Mouse (Mus musculus): ENCODE measurements around the gene Ptprk. TPM values are rescaled to one million over a fixed set of nuclear protein-coding genes. Genes with fewer than 3 reads are reported as not detected.

Ptprk gene
- polyA plus RNA-seq, 1 experiment from 2014 or later, result 26.4 TPM

- ATAC-seq (ENCODE audit: insufficient number of reproducible peaks, low FRiP score, low TSS enrichment, low read depth), result no peak
- no peaks in the 10 kb centered on the region for H3K27me3 ChIP-seq
- no peak overlapping the region for H3K27ac ChIP-seq (replicated peaks)
- H3K4me1 ChIP-seq, result no peaks in the 10 kb centered on the region
- 94% methylated on average over 1 of the region's 1 CpGs for WGBS
- no peaks in the 10 kb centered on the region for H3K36me3 ChIP-seq
- no peaks in the 10 kb centered on the region for H3K9me3 ChIP-seq (replicated peaks)
- no peak overlapping the region for H3K9ac ChIP-seq
- no peak overlapping the region for H3K4me2 ChIP-seq (replicated peaks)
- no peak overlapping the region for H3K4me3 ChIP-seq (replicated peaks)
Observed at GRCm38 (mm10) chr10:28497791-28498190, 423.2 kb downstream of the Ptprk start.

- 81% methylated on average over 3 of the region's 3 CpGs for WGBS
Observed at GRCm38 (mm10) chr10:28498504-28498903, 423.9 kb downstream of the Ptprk start.

GRCm38 (mm10) chr10:28513601-28514000 lies 439.0 kb downstream of the Ptprk start:
- no peaks in the 10 kb centered on the region for H3K4me1 ChIP-seq
- H3K4me3 ChIP-seq (replicated peaks), result no peak overlapping the region

More at GRCm38 (mm10) chr10:28498504-28498903, 423.9 kb downstream of the Ptprk start:
- Histone ChIP-seq H3K9me3 (replicated peaks) (no peaks in the 10 kb centered on the region), H3K36me3 (no peaks in the 10 kb centered on the region), H3K4me3 (replicated peaks) (no peak overlapping the region), H3K4me2 (replicated peaks) (no peak overlapping the region), H3K27me3 (no peaks in the 10 kb centered on the region), H3K9ac (no peak overlapping the region), H3K4me1 (no peaks in the 10 kb centered on the region), H3K27ac (replicated peaks) (no peak overlapping the region)
- no peak for ATAC-seq (ENCODE audit: insufficient number of reproducible peaks, low FRiP score, low TSS enrichment, low read depth)

GRCm38 (mm10) chr10:28516147-28516546 lies 441.5 kb downstream of the Ptprk start:
- Histone ChIP-seq H3K9me3 (replicated peaks) (no peaks in the 10 kb centered on the region), H3K27ac (replicated peaks) (no peak overlapping the region), H3K36me3 (no peaks in the 10 kb centered on the region), H3K9ac (no peak overlapping the region), H3K4me3 (replicated peaks) (no peak overlapping the region), H3K4me1 (no peaks in the 10 kb centered on the region), H3K27me3 (no peaks in the 10 kb centered on the region), H3K4me2 (replicated peaks) (no peak overlapping the region)
- WGBS, result 89% methylated on average over 5 of the region's 5 CpGs
- ATAC-seq (ENCODE audit: insufficient number of reproducible peaks, low FRiP score, low TSS enrichment, low read depth), result no peak

More at GRCm38 (mm10) chr10:28513601-28514000, 439.0 kb downstream of the Ptprk start:
- no peak overlapping the region for H3K27ac ChIP-seq (replicated peaks)
- no peak for ATAC-seq (ENCODE audit: insufficient number of reproducible peaks, low FRiP score, low TSS enrichment, low read depth)
- no peaks in the 10 kb centered on the region for H3K27me3 ChIP-seq
- 75% methylated on average over 2 of the region's 2 CpGs for WGBS
- no peak overlapping the region for H3K4me2 ChIP-seq (replicated peaks)
- no peak overlapping the region for H3K9ac ChIP-seq
- no peaks in the 10 kb centered on the region for H3K36me3 ChIP-seq
- H3K9me3 ChIP-seq (replicated peaks), result no peaks in the 10 kb centered on the region

GRCm38 (mm10) chr10:28518297-28518696 lies 443.7 kb downstream of the Ptprk start:
- whole genome bisulfite sequencing, result 63% methylated on average over 3 of the region's 3 CpGs
- H3K27ac ChIP-seq (replicated peaks), result no peak overlapping the region
- H3K27me3 ChIP-seq, result no peaks in the 10 kb centered on the region
- H3K4me3 ChIP-seq (replicated peaks), result no peak overlapping the region
- H3K4me2 ChIP-seq (replicated peaks), result no peak overlapping the region
- no peaks in the 10 kb centered on the region for H3K36me3 ChIP-seq
- H3K4me1 ChIP-seq, result no peaks in the 10 kb centered on the region
- no peak for ATAC-seq (ENCODE audit: insufficient number of reproducible peaks, low FRiP score, low TSS enrichment, low read depth)
- no peak overlapping the region for H3K9ac ChIP-seq
- H3K9me3 ChIP-seq (replicated peaks), result no peaks in the 10 kb centered on the region

- Histone ChIP-seq H3K36me3 (no peaks in the 10 kb centered on the region), H3K4me2 (replicated peaks) (no peak overlapping the region), H3K9me3 (replicated peaks) (no peaks in the 10 kb centered on the region), H3K4me1 (no peaks in the 10 kb centered on the region), H3K9ac (no peak overlapping the region), H3K27ac (replicated peaks) (no peak overlapping the region), H3K4me3 (replicated peaks) (no peak overlapping the region), H3K27me3 (no peaks in the 10 kb centered on the region)
- 59% methylated on average over 1 of the region's 1 CpGs for WGBS
- no peak for ATAC-seq (ENCODE audit: insufficient number of reproducible peaks, low FRiP score, low TSS enrichment, low read depth)
Observed at GRCm38 (mm10) chr10:28519861-28520260, 445.2 kb downstream of the Ptprk start.

GRCm38 (mm10) chr10:28523992-28524735 lies 449.5 kb downstream of the Ptprk start:
- 67% methylated on average over 14 of the region's 14 CpGs for WGBS
- no peak overlapping the region for H3K27ac ChIP-seq (replicated peaks)
- H3K36me3 ChIP-seq, result no peaks in the 10 kb centered on the region
- H3K4me3 ChIP-seq (replicated peaks), result no peak overlapping the region
- no peaks in the 10 kb centered on the region for H3K9me3 ChIP-seq (replicated peaks)
- H3K9ac ChIP-seq, result no peak overlapping the region
- no peaks in the 10 kb centered on the region for H3K27me3 ChIP-seq
- H3K4me2 ChIP-seq (replicated peaks), result no peak overlapping the region
- ATAC-seq (ENCODE audit: insufficient number of reproducible peaks, low FRiP score, low TSS enrichment, low read depth), result no peak
- H3K4me1 ChIP-seq, result no peaks in the 10 kb centered on the region

DNA sequence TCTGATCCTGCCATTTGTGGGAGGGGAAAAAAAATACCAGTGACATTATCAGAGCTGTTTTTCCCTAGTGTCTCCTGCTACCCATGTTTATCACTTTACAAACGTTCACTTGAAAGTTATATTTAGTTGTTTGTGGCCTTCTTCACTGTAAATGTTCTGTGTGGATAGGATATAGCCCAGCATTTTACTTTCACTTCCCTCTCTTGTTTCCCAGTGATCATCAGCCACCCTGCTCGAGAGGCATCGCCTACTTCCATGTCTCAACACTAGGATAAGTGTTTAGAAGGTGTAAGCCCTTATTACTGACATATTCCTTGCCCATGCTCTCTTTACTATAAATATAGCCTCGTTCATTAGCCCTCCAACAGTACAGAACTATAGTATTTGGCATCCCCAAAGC lies 466.0 kb downstream of the Ptprk start:
- 79% methylated on average over 4 of the region's 4 CpGs for WGBS
- no peak overlapping the region for H3K4me3 ChIP-seq (replicated peaks)
- no peak overlapping the region for H3K9ac ChIP-seq
- H3K27ac ChIP-seq (replicated peaks), result no peak overlapping the region
- no peak for ATAC-seq (ENCODE audit: insufficient number of reproducible peaks, low FRiP score, low TSS enrichment, low read depth)
- no peaks in the 10 kb centered on the region for H3K4me1 ChIP-seq
- no peaks in the 10 kb centered on the region for H3K36me3 ChIP-seq
- no peak overlapping the region for H3K4me2 ChIP-seq (replicated peaks)
- H3K9me3 ChIP-seq (replicated peaks), result no peaks in the 10 kb centered on the region
- no peaks in the 10 kb centered on the region for H3K27me3 ChIP-seq

DNA sequence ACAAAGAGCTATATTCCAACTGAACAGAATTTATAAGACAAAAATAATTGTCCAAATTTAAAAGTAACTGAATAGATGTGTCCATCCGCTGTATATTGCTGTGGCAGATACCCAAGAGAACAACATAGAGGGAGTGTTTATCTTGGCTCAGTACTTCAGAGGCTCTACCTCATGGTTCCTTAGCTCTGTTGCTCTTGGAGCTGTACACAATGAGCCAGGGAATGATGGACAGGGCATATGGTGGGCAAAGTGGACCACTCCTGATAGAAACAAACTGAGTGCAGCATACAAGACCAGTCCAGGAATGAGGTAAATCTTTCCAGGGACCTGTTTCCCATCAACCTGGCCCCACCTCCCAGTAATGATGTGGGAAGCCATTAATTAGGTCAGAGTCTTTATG lies 468.1 kb downstream of the Ptprk start:
- no peak overlapping the region for H3K4me2 ChIP-seq (replicated peaks)
- H3K27me3 ChIP-seq, result no peaks in the 10 kb centered on the region
- H3K36me3 ChIP-seq, result no peaks in the 10 kb centered on the region
- H3K4me3 ChIP-seq (replicated peaks), result no peak overlapping the region
- WGBS, result 91% methylated on average over 1 of the region's 1 CpGs
- H3K9me3 ChIP-seq (replicated peaks), result no peaks in the 10 kb centered on the region
- H3K27ac ChIP-seq (replicated peaks), result no peak overlapping the region
- H3K9ac ChIP-seq, result no peak overlapping the region
- ATAC-seq (ENCODE audit: insufficient number of reproducible peaks, low FRiP score, low TSS enrichment, low read depth), result no peak
- no peaks in the 10 kb centered on the region for H3K4me1 ChIP-seq

DNA sequence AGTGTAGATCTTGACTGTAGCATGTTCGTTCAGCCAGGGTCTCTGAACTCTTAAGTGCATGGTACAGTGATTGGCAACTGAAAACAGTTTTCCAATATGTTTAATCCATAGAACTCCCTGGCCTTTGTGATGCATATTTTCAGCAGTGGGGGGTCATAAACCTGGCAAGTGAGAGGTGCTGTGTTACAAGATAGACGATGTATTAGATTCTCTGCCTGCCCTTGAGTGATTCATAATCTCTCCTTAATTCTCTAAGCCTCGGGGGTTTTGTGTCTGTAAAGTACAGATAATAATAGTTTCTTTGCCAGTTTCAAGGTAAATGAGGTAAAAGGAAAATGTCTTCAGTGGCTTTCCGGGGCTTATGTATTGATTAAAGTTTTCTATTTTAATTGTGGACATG lies 475.9 kb downstream of the Ptprk start:
- no peak overlapping the region for H3K4me3 ChIP-seq (replicated peaks)
- H3K27ac ChIP-seq (replicated peaks), result no peak overlapping the region
- H3K4me2 ChIP-seq (replicated peaks), result no peak overlapping the region
- 32% methylated on average over 4 of the region's 4 CpGs for WGBS
- no peaks in the 10 kb centered on the region for H3K9me3 ChIP-seq (replicated peaks)
- H3K27me3 ChIP-seq, result no peaks in the 10 kb centered on the region
- H3K36me3 ChIP-seq, result no peaks in the 10 kb centered on the region
- H3K4me1 ChIP-seq, result no peaks in the 10 kb centered on the region
- no peak for ATAC-seq (ENCODE audit: insufficient number of reproducible peaks, low FRiP score, low TSS enrichment, low read depth)
- H3K9ac ChIP-seq, result no peak overlapping the region

GRCm38 (mm10) chr10:28552068-28552467 lies 477.4 kb downstream of the Ptprk start:
- Histone ChIP-seq H3K9me3 (replicated peaks) (no peaks in the 10 kb centered on the region), H3K4me3 (replicated peaks) (no peak overlapping the region), H3K4me2 (replicated peaks) (no peak overlapping the region), H3K9ac (no peak overlapping the region), H3K4me1 (no peaks in the 10 kb centered on the region), H3K27me3 (no peaks in the 10 kb centered on the region), H3K36me3 (no peaks in the 10 kb centered on the region), H3K27ac (replicated peaks) (no peak overlapping the region)
- no peak for ATAC-seq (ENCODE audit: insufficient number of reproducible peaks, low FRiP score, low TSS enrichment, low read depth)
- 90% methylated on average over 2 of the region's 2 CpGs for WGBS

GRCm38 (mm10) chr10:28564110-28564674 lies 489.6 kb downstream of the Ptprk start:
- Histone ChIP-seq H3K9me3 (replicated peaks) (no peaks in the 10 kb centered on the region), H3K4me3 (replicated peaks) (no peak overlapping the region), H3K27ac (replicated peaks) (no peak overlapping the region), H3K4me2 (replicated peaks) (no peak overlapping the region), H3K27me3 (no peaks in the 10 kb centered on the region), H3K4me1 (no peaks in the 10 kb centered on the region), H3K36me3 (no peaks in the 10 kb centered on the region), H3K9ac (no peak overlapping the region)
- 93% methylated on average over 3 of the region's 3 CpGs for WGBS
- ATAC-seq (ENCODE audit: insufficient number of reproducible peaks, low FRiP score, low TSS enrichment, low read depth), result no peak

Data from embryonic facial prominence, embryonic 15.5 days (tissue).